Mouse (Mus musculus) lung, postnatal 0 days (tissue): Measurements from ENCODE around the gene Nedd4.

Experiments
- CTCF ChIP-seq: IDR thresholded peaks from 2 replicates; pipeline ENCODE4 v1.5.1; 2016; ENCODE audit warnings: antibody characterized with exemption, mild to moderate bottlenecking
- EP300 ChIP-seq: IDR thresholded peaks from 2 replicates; pipeline ENCODE4 v1.6.1; 2016; ENCODE audit warnings: antibody characterized with exemption, mild to moderate bottlenecking, control low read depth

DNA sequence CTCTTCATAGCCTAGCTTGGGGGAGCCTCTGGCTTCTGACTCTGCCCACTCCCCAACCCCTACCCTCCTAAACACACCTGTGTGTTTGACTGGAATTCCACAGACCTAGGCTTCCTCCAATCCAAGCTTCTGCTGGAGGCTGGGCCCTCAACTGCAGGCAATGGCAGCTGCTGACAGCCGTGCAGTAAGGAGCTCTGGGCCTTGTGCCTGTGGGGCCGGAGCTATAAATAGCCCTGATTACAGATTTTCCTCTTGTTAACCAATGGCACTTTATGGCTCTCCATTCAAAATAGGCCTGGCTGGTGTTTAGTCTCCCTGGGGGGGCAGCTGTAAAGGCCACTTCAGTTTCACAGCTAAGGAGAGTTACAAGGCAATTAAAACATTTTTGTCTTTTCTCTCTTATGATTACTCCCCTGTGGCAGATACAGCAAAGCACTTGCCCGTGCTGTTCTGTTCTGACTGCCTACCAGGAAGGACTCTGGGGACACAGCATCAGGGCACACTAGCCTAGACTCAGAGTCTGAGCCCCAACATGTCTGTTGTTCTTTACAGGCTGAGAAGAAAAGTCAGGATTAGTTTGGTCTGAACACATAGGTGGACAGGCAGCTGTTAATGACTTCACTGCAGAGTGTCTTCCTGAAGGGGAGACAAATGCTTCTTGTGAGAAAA, 101.0 kb downstream of the Nedd4 start:
- TF ChIP-seq CTCF = no peak
- no peak for TF ChIP-seq EP300
